Mouse (Mus musculus): Measurements from ENCODE around the gene Procr. TPM values are rescaled to one million over a fixed set of nuclear protein-coding genes. Genes with fewer than 3 reads are reported as not detected.
"Not testable (repeated sequence)": the region's sequence is repeated elsewhere in the genome, so short reads cannot be mapped to it uniquely, and the experiment has no call there.

Procr gene
- polyA plus RNA-seq, 1 experiment from 2014 or later, result 5.3 TPM

- WGBS, result under 1% methylated on average over 33 of the region's 33 CpGs
Observed at GRCm38 (mm10) chr2:155729158-155729645, 21.7 kb upstream of the Procr start, which contains the start of gene Edem2. Edem2 (minus strand) TSS chr2:155729475.

GRCm38 (mm10) chr2:155735080-155735479 lies 15.8 kb upstream of the Procr start:
- Histone ChIP-seq H3K4me1 (no peaks in the 10 kb centered on the region; the same call in 1 of the 2 replicates), H3K27ac (no peak overlapping the region), H3K9me3 (no peaks in the 10 kb centered on the region), H3K4me3 (no peak overlapping the region), H3K27me3 (ENCODE audit: insufficient read depth, poor library complexity, severe bottlenecking) (no peaks in the 10 kb centered on the region), H3K36me3 (no peaks in the 10 kb centered on the region)
- 79% methylated on average over 5 of the region's 5 CpGs for WGBS
- no peak for DNase-seq (ENCODE audit: low spot score)

More at GRCm38 (mm10) chr2:155729158-155729645, 21.7 kb upstream of the Procr start, which contains the start of gene Edem2:
- Histone ChIP-seq H3K4me1 (peaks cover 9% of the 10 kb centered on the region), H3K27ac (peak within 1 kb of the TSS; percentile 83), H3K27me3 (ENCODE audit: insufficient read depth, poor library complexity, severe bottlenecking) (no peaks in the 10 kb centered on the region), H3K9me3 (no peaks in the 10 kb centered on the region), H3K36me3 (no peaks in the 10 kb centered on the region), H3K4me3 (peak within 1 kb of the TSS; percentile 90)
- peak; percentile 97 for DNase-seq (ENCODE audit: low spot score)

GRCm38 (mm10) chr2:155735766-155736165 lies 15.2 kb upstream of the Procr start, which contains the start of gene Gm17581:
Gm17581 (minus strand) TSS chr2:155735866.
- not testable (repeated sequence) for H3K9me3 ChIP-seq; H3K4me1 ChIP-seq; H3K4me3 ChIP-seq; H3K36me3 ChIP-seq; DNase-seq (ENCODE audit: low spot score); H3K27me3 ChIP-seq (ENCODE audit: insufficient read depth, poor library complexity, severe bottlenecking); H3K27ac ChIP-seq
- WGBS, result 82% methylated on average over 5 of the region's 5 CpGs

GRCm38 (mm10) chr2:155736936-155737335 lies 14.0 kb upstream of the Procr start:
- no peak for DNase-seq (ENCODE audit: low spot score)
- no peaks in the 10 kb centered on the region for H3K36me3 ChIP-seq
- H3K4me3 ChIP-seq, result no peak overlapping the region
- no peaks in the 10 kb centered on the region; the same call in 1 of the 2 replicates for H3K4me1 ChIP-seq
- H3K27ac ChIP-seq, result no peak overlapping the region
- 70% methylated on average over 6 of the region's 6 CpGs for WGBS
- H3K27me3 ChIP-seq (ENCODE audit: insufficient read depth, poor library complexity, severe bottlenecking), result no peaks in the 10 kb centered on the region
- no peaks in the 10 kb centered on the region for H3K9me3 ChIP-seq

GRCm38 (mm10) chr2:155737803-155738202 lies 13.1 kb upstream of the Procr start:
- no peak for DNase-seq (ENCODE audit: low spot score)
- H3K9me3 ChIP-seq, result no peaks in the 10 kb centered on the region
- H3K4me3 ChIP-seq, result no peak overlapping the region
- whole genome bisulfite sequencing, result 68% methylated on average over 9 of the region's 9 CpGs
- H3K27me3 ChIP-seq (ENCODE audit: insufficient read depth, poor library complexity, severe bottlenecking), result no peaks in the 10 kb centered on the region
- H3K27ac ChIP-seq, result no peak overlapping the region
- peaks cover 8% of the 10 kb centered on the region for H3K4me1 ChIP-seq
- H3K36me3 ChIP-seq, result no peaks in the 10 kb centered on the region

GRCm38 (mm10) chr2:155742211-155742610 lies 8.7 kb upstream of the Procr start:
- peak overlapping the region; percentile 75 for H3K27ac ChIP-seq
- 38% methylated on average over 11 of the region's 11 CpGs for WGBS
- H3K4me1 ChIP-seq, result peaks cover 9% of the 10 kb centered on the region
- no peaks in the 10 kb centered on the region for H3K9me3 ChIP-seq
- H3K36me3 ChIP-seq, result no peaks in the 10 kb centered on the region
- H3K27me3 ChIP-seq (ENCODE audit: insufficient read depth, poor library complexity, severe bottlenecking), result no peaks in the 10 kb centered on the region
- no peak overlapping the region for H3K4me3 ChIP-seq
- DNase-seq (ENCODE audit: low spot score), result no peak

GRCm38 (mm10) chr2:155742931-155743337 lies 8.0 kb upstream of the Procr start:
- 62% methylated on average over 12 of the region's 12 CpGs for WGBS
- Histone ChIP-seq H3K36me3 (no peaks in the 10 kb centered on the region), H3K4me1 (peaks cover 9% of the 10 kb centered on the region), H3K27ac (peak overlapping the region; percentile 75), H3K27me3 (ENCODE audit: insufficient read depth, poor library complexity, severe bottlenecking) (no peaks in the 10 kb centered on the region), H3K4me3 (no peak overlapping the region), H3K9me3 (no peaks in the 10 kb centered on the region)
- no peak for DNase-seq (ENCODE audit: low spot score)

GRCm38 (mm10) chr2:155743351-155743750 lies 7.6 kb upstream of the Procr start:
- no peaks in the 10 kb centered on the region for H3K9me3 ChIP-seq
- DNase-seq (ENCODE audit: low spot score), result no peak
- peak overlapping the region; percentile 1; the same call in 1 of the 2 replicates for H3K27ac ChIP-seq
- 76% methylated on average over 9 of the region's 9 CpGs for WGBS
- no peak overlapping the region for H3K4me3 ChIP-seq
- no peaks in the 10 kb centered on the region for H3K36me3 ChIP-seq
- no peaks in the 10 kb centered on the region for H3K27me3 ChIP-seq (ENCODE audit: insufficient read depth, poor library complexity, severe bottlenecking)
- peaks cover 9% of the 10 kb centered on the region for H3K4me1 ChIP-seq

GRCm38 (mm10) chr2:155745487-155745886 lies 5.4 kb upstream of the Procr start:
- WGBS, result 63% methylated on average over 3 of the region's 3 CpGs
- Histone ChIP-seq H3K36me3 (no peaks in the 10 kb centered on the region), H3K4me3 (no peak overlapping the region), H3K9me3 (no peaks in the 10 kb centered on the region), H3K27ac (no peak overlapping the region), H3K27me3 (ENCODE audit: insufficient read depth, poor library complexity, severe bottlenecking) (no peaks in the 10 kb centered on the region), H3K4me1 (peaks cover 9% of the 10 kb centered on the region)
- DNase-seq (ENCODE audit: low spot score), result no peak

GRCm38 (mm10) chr2:155749394-155749793 lies 1.5 kb upstream of the Procr start:
- Histone ChIP-seq H3K9me3 (no peaks in the 10 kb centered on the region), H3K4me3 (no peak overlapping the region), H3K36me3 (no peaks in the 10 kb centered on the region), H3K4me1 (peaks cover 10% of the 10 kb centered on the region), H3K27ac (no peak overlapping the region), H3K27me3 (ENCODE audit: insufficient read depth, poor library complexity, severe bottlenecking) (peaks cover 26% of the 10 kb centered on the region; the same call in 1 of the 2 replicates)
- DNase-seq (ENCODE audit: low spot score), result no peak
- 84% methylated on average over 4 of the region's 4 CpGs for WGBS

GRCm38 (mm10) chr2:155755746-155756145 lies 4.8 kb downstream of the Procr start:
- Histone ChIP-seq H3K9me3 (no peaks in the 10 kb centered on the region), H3K27ac (no peak overlapping the region), H3K4me1 (peaks cover 12% of the 10 kb centered on the region), H3K4me3 (no peak overlapping the region), H3K27me3 (ENCODE audit: insufficient read depth, poor library complexity, severe bottlenecking) (peaks cover 40% of the 10 kb centered on the region; the same call in 1 of the 2 replicates), H3K36me3 (no peaks in the 10 kb centered on the region)
- 0% methylated on average over 1 of the region's 1 CpGs for WGBS
- no peak for DNase-seq (ENCODE audit: low spot score)

GRCm38 (mm10) chr2:155756855-155757566 lies 6.1 kb downstream of the Procr start:
- 0 out of 2 replicates have a peak, but pooled peaks cover 2% of the 10 kb centered on the region for H3K4me1 ChIP-seq
- H3K27me3 ChIP-seq (ENCODE audit: insufficient read depth, poor library complexity, severe bottlenecking), result peaks cover 34% of the 10 kb centered on the region; the same call in 1 of the 2 replicates
- no peak overlapping the region for H3K27ac ChIP-seq
- 56% methylated on average over 14 of the region's 14 CpGs for WGBS
- H3K9me3 ChIP-seq, result no peaks in the 10 kb centered on the region
- no peaks in the 10 kb centered on the region for H3K36me3 ChIP-seq
- H3K4me3 ChIP-seq, result no peak overlapping the region
- no peak for DNase-seq (ENCODE audit: low spot score)

- no peaks in the 10 kb centered on the region for H3K36me3 ChIP-seq
- peaks cover 16% of the 10 kb centered on the region; the same call in 1 of the 2 replicates for H3K27me3 ChIP-seq (ENCODE audit: insufficient read depth, poor library complexity, severe bottlenecking)
- 51% methylated on average over 13 of the region's 13 CpGs for WGBS
- peak; percentile 83 for DNase-seq (ENCODE audit: low spot score)
- H3K4me1 ChIP-seq, result no peaks in the 10 kb centered on the region
- no peak overlapping the region for H3K27ac ChIP-seq
- H3K9me3 ChIP-seq, result no peaks in the 10 kb centered on the region
- no peak overlapping the region for H3K4me3 ChIP-seq
Observed at GRCm38 (mm10) chr2:155764679-155765418, 13.9 kb downstream of the Procr start.
